Mouse (Mus musculus): ENCODE results near the gene Vps4a.
"Not testable (repeated sequence)": the region's sequence is repeated elsewhere in the genome, so short reads cannot be mapped to it uniquely, and the experiment has no call there.

The Vps4a gene

DNA sequence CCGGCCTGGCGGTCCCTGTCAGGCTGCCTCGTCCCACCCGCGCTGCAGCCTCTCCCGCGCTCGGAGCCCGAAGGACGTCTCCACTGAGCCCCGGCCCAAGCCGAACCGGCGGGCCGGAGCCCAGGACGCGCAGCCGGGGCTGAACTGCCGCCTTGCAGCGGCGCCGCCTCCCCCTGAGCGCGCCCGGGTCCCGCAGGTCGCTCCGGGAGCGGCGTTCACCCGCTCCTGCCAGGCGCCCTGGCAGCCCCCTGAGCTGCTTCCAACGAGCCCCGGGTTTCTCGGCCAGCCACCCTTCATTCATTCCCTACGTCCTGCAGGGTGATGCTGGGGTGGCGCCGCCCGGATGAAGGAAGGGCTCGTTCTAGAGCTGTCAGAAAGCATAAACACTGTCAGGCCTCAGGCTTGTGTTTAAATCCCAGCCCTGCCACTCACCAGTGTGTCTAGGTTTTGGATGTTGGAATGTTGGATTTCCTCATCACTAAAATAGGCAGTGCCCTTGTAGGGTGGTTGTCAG is 612 bp downstream of the Vps4a start:
- Histone ChIP-seq H3K36me3 (ENCODE audit: control insufficient read depth, insufficient read depth, low read length, poor library complexity, severe bottlenecking) (no peaks in the 10 kb centered on the region), H3K27me3 (ENCODE audit: control insufficient read depth, insufficient read depth, low read length, poor library complexity, severe bottlenecking) (no peaks in the 10 kb centered on the region)
- DNase-seq (ENCODE audit: low read depth, low spot score), result no peak

DNA sequence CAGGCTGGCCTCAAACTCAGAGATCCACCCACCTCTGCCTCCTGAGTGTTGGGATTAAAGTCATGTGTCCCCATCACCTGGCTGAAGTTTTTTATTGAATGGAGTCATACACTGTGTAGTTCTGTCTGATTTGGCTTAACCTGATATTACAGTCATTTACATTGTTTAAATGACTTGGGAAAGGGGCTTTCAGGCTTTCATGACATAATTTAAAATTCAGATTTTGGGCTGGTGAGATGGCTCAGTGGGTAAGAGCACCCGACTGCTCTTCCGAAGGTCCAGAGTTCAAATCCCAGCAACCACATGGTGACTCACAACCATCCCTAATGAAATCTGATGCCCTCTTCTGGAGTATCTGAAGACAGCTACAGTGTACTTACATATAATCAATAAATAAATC is 2.6 kb downstream of the Vps4a start:
- not testable (repeated sequence) for H3K36me3 ChIP-seq (ENCODE audit: control insufficient read depth, insufficient read depth, low read length, poor library complexity, severe bottlenecking); DNase-seq (ENCODE audit: low read depth, low spot score); H3K27me3 ChIP-seq (ENCODE audit: control insufficient read depth, insufficient read depth, low read length, poor library complexity, severe bottlenecking)

DNA sequence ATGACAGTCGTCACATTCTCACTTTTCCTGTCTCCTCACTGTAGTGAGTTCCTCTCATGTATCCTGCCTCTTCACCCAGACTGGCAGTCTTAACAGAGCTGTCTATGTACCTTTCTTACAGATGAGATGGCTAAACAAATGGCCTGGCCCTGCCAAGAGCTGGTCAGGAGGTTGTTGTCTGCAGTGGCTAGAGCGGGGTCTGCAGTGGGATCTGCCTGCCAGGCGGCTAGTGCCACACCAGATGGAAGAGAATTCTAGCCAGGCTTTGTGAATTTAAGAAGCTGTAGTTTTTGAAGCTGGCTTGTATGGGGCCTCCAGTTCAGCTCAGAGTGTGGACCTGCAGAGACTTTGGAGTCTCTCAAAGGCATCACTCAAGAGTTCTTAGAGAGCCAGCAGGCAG is 4.6 kb downstream of the Vps4a start:
- DNase-seq (ENCODE audit: low read depth, low spot score), result no peak
- Histone ChIP-seq H3K36me3 (ENCODE audit: control insufficient read depth, insufficient read depth, low read length, poor library complexity, severe bottlenecking) (peaks cover 3% of the 10 kb centered on the region; the same call in 1 of the 2 replicates), H3K27me3 (ENCODE audit: control insufficient read depth, insufficient read depth, low read length, poor library complexity, severe bottlenecking) (no peaks in the 10 kb centered on the region)

DNA sequence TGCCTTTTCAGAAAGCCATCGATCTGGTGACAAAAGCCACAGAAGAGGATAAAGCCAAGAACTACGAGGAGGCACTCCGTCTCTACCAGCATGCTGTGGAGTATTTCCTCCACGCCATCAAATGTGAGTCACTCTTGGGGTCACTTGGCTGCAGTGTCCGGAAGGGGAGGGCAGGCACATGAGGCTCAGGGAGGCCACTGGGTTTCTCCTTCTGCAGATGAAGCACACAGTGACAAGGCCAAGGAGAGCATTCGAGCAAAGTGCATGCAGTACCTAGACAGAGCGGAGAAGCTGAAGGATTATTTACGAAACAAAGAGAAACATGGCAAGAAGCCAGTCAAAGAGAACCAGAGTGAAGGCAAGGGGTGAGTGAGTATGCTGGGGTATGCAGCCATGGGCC is 5.6 kb downstream of the Vps4a start:
- no peak for DNase-seq (ENCODE audit: low read depth, low spot score)
- Histone ChIP-seq H3K27me3 (ENCODE audit: control insufficient read depth, insufficient read depth, low read length, poor library complexity, severe bottlenecking) (no peaks in the 10 kb centered on the region), H3K36me3 (ENCODE audit: control insufficient read depth, insufficient read depth, low read length, poor library complexity, severe bottlenecking) (peaks cover 5% of the 10 kb centered on the region)

DNA sequence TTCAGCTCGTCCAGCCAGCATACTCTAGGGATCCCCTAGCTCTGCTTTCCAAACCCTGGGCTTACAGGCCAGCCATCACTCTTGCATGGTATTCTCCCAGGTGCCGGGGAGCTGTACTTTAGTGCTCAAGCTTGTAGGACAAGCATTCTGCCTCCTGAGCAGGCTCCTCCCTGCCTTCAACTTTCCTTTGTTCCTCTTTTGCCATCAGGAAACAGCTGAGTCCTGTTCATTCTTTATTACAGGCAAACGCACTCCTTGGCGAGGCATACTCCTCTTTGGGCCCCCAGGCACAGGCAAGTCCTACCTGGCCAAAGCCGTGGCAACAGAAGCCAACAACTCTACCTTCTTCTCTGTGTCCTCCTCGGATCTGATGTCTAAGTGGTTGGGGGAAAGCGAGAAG is 9.6 kb downstream of the Vps4a start:
- peaks cover 16% of the 10 kb centered on the region for H3K36me3 ChIP-seq (ENCODE audit: control insufficient read depth, insufficient read depth, low read length, poor library complexity, severe bottlenecking)
- H3K27me3 ChIP-seq (ENCODE audit: control insufficient read depth, insufficient read depth, low read length, poor library complexity, severe bottlenecking), result no peaks in the 10 kb centered on the region
- DNase-seq (ENCODE audit: low read depth, low spot score), result no peak

DNA sequence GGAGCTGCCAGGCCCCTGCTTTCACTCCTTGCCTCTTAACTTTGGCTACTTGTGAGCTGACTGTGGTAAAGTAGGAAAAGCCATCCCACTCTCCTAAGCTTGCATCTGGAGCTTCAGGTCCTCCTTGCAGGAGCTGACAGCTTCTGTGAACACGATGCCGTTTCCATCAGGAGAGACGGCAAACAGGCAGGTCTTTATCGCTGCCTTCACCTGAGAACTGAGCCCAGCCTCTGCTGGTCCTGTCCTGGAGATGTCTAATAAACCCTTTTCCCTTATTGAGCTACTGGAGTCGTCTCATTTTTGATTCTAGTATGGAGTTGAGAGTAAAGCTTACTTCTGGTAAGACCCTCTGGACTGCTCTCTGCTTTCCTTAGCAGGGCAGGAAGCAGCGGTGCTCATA is 14.5 kb downstream of the Vps4a start:
- H3K27me3 ChIP-seq (ENCODE audit: control insufficient read depth, insufficient read depth, low read length, poor library complexity, severe bottlenecking), result no peaks in the 10 kb centered on the region
- H3K36me3 ChIP-seq (ENCODE audit: control insufficient read depth, insufficient read depth, low read length, poor library complexity, severe bottlenecking), result peaks cover 17% of the 10 kb centered on the region
- DNase-seq (ENCODE audit: low read depth, low spot score), result no peak

DNA sequence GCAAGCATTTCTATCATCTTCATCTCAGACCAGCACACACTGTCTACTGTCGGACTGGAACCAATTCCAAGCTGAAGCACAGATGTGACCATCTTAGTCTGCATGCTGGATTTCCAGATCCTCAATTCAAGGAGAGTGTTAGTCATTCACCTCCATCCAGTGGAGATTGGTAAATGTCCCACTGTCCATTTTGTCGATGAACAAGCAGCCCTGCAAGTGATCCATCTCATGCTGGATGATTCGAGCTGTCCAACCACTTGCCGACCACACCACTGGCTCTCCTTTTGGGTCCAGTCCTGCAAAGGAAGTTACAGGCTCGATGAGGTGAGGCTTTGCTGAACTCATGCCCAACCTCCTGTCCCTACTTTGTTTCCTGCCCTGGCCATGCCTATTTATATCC is 16.0 kb downstream of the Vps4a start:
- DNase-seq (ENCODE audit: low read depth, low spot score), result no peak
- H3K36me3 ChIP-seq (ENCODE audit: control insufficient read depth, insufficient read depth, low read length, poor library complexity, severe bottlenecking), result peaks cover 14% of the 10 kb centered on the region
- no peaks in the 10 kb centered on the region for H3K27me3 ChIP-seq (ENCODE audit: control insufficient read depth, insufficient read depth, low read length, poor library complexity, severe bottlenecking)

GRCm38 (mm10) chr8:107048061-107048941 is 17.3 kb downstream of the Vps4a start, which contains the start of gene Pdf:
Pdf (minus strand) TSS chr8:107048614.
- Histone ChIP-seq H3K27me3 (ENCODE audit: control insufficient read depth, insufficient read depth, low read length, poor library complexity, severe bottlenecking) (no peaks in the 10 kb centered on the region), H3K36me3 (ENCODE audit: control insufficient read depth, insufficient read depth, low read length, poor library complexity, severe bottlenecking) (peaks cover 18% of the 10 kb centered on the region)
- peak; percentile 79 for DNase-seq (ENCODE audit: low read depth, low spot score)

DNA sequence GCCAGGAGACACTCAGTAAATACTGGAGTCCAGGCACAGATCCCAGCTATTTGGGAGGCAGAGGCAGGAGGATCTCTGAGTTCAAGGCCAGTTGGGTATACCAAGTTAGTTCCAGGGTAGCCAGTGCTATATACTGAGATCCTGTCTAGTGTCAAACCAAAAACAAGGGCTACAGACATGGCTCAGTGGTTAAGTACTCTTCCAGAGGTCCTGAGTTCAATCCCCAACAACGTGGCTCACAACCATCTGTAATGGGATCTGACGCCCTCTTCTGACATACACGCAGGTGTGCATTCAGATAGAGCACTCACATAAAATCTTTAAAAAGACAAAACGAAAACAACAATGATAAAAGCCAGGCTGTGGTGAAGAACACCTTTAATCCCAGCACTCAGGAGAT is 18.5 kb downstream of the Vps4a start:
- Histone ChIP-seq H3K36me3 (ENCODE audit: control insufficient read depth, insufficient read depth, low read length, poor library complexity, severe bottlenecking) (peaks cover 16% of the 10 kb centered on the region), H3K27me3 (ENCODE audit: control insufficient read depth, insufficient read depth, low read length, poor library complexity, severe bottlenecking) (no peaks in the 10 kb centered on the region)
- DNase-seq (ENCODE audit: low read depth, low spot score), result no peak

DNA sequence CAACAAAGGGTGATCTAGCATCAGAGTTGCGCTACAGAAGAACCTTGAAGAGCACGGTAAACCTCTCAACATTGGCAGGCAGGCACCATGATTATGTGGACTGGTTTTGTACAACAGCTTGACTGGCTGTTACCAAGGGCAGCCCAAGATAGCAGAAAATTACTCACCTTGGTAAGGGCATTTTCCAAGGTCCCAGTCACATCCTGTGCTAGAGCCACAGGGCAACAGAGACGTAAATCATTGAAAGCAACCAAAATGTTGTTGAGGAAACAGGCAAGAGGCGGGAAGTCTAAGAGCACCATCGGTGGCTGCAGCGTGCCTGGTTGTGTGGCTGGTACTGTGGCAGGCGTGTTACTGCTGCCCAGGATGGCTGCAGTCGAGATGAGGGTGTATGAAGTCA is 21.0 kb downstream of the Vps4a start:
- no peaks in the 10 kb centered on the region for H3K27me3 ChIP-seq (ENCODE audit: control insufficient read depth, insufficient read depth, low read length, poor library complexity, severe bottlenecking)
- no peak for DNase-seq (ENCODE audit: low read depth, low spot score)
- H3K36me3 ChIP-seq (ENCODE audit: control insufficient read depth, insufficient read depth, low read length, poor library complexity, severe bottlenecking), result peaks cover 7% of the 10 kb centered on the region

- peak; percentile 97 for DNase-seq (ENCODE audit: low read depth, low spot score)
- Histone ChIP-seq H3K27me3 (ENCODE audit: control insufficient read depth, insufficient read depth, low read length, poor library complexity, severe bottlenecking) (no peaks in the 10 kb centered on the region), H3K36me3 (ENCODE audit: control insufficient read depth, insufficient read depth, low read length, poor library complexity, severe bottlenecking) (peaks cover 4% of the 10 kb centered on the region)
These were observed 25.3 kb downstream of the Vps4a start, which contains the start of the genes Cog8 and Nip7 for GRCm38 (mm10) chr8:107056076-107056972. Cog8 (minus strand) TSS chr8:107056689. Nip7 (plus strand) TSS chr8:107056877.

- DNase-seq (ENCODE audit: low read depth, low spot score), result no peak
- H3K27me3 ChIP-seq (ENCODE audit: control insufficient read depth, insufficient read depth, low read length, poor library complexity, severe bottlenecking), result no peaks in the 10 kb centered on the region
- H3K36me3 ChIP-seq (ENCODE audit: control insufficient read depth, insufficient read depth, low read length, poor library complexity, severe bottlenecking), result peaks cover 4% of the 10 kb centered on the region
These were observed 25.9 kb downstream of the Vps4a start for GRCm38 (mm10) chr8:107056973-107057369.

- Histone ChIP-seq H3K27me3 (ENCODE audit: control insufficient read depth, insufficient read depth, low read length, poor library complexity, severe bottlenecking) (no peaks in the 10 kb centered on the region), H3K36me3 (ENCODE audit: control insufficient read depth, insufficient read depth, low read length, poor library complexity, severe bottlenecking) (no peaks in the 10 kb centered on the region)
- peak; percentile 62 for DNase-seq (ENCODE audit: low read depth, low spot score)
These were observed 31.6 kb downstream of the Vps4a start for GRCm38 (mm10) chr8:107062613-107063012.

GRCm38 (mm10) chr8:107065511-107066496 is 34.8 kb downstream of the Vps4a start, which contains the start of gene Tmed6:
Tmed6 (minus strand) TSS chr8:107065644.
- DNase-seq (ENCODE audit: low read depth, low spot score), result peak; percentile 52
- Histone ChIP-seq H3K27me3 (ENCODE audit: control insufficient read depth, insufficient read depth, low read length, poor library complexity, severe bottlenecking) (no peaks in the 10 kb centered on the region), H3K36me3 (ENCODE audit: control insufficient read depth, insufficient read depth, low read length, poor library complexity, severe bottlenecking) (no peaks in the 10 kb centered on the region; the same call in 1 of the 2 replicates)
